Mouse (Mus musculus): ENCODE results near the gene Zic1. TPM values are rescaled to one million over a fixed set of nuclear protein-coding genes. Genes with fewer than 3 reads are reported as not detected.

Gene Zic1
- polyA plus RNA-seq, 1 experiment from 2014 or later: not detected

Other genes with a start within 250 kb of the Zic1 start
- not detected in 2 replicates for gene Zic4, start 3.4 kb downstream of the Zic1 start, polyA plus RNA-seq (2016; fragmentation: Nextera tagmentation; extraction: Ambion mirVana)